Mouse (Mus musculus) ZHBTc4 (cell line): ENCODE measurements at regions not wholly inside any gene's neighbourhood (a gene's known extent, or its start where the extent isn't known, plus 50 kb on each side); places are given as distances from the start of the nearest gene placed in this dataset.

Experiments used
- DNase-seq: peaks from one replicate; pipeline ENCODE4 v3.0.0-alpha.2; 2011; ENCODE audit warnings: low read depth, low spot score

GRCm38 (mm10) chr1:146106882-146107281 lies 387.7 kb upstream of the Brinp3 start:
- peak; percentile 67 for DNase-seq
